16 mouse cellular contexts compared by ENCODE assay signal in the genomic region with DNA sequence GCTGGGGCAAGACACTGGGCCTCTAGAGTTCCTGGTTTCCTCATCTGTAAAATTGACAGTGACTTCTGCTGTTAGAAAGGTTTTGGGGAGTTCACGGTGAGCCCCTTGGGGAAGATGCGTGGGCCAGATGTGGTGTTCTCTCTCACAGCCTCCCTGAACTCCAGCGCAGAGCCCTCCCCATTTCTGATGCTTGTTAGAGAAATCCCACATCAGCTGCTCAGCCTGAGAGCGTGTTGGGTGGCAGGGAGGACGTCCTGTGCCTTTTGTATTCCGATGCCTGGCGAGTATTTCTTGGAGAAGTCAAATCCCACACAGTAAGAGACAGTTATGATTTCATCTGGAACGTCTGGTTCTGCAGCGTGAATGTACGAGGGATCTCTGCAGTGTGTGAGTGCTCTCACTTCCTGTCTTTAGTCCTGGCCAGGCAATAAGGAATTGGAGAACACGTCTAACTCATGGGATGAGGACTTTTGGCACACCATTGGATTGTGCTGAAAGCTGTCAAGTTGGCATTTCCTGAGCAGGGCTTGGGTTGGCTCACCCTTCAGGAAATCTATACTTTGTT.
DNase-seq lines count a peak whose midpoint lies in the region; ATAC-seq and TF ChIP-seq lines count a peak whose summit lies in the region.
"Had no signal": no experiment of that assay in that cellular context is flagged by ENCODE, and none has a peak within 500 bp of the region (broad histone marks: within the 10 kb centered on the region; RNA-seq: fewer than 3 reads in every experiment).

No protein-coding gene starts in this region.

- TF ChIP-seq EP300 in lung, postnatal 0 days (IDR thresholded peaks at IDR 0.05) = peak; percentile 47; the same call in 1 of the 2 replicates

- 0 out of 2 replicates have a peak, but pooled peaks have one; percentile 41 for ATAC-seq in heart, embryonic 15.5 days (replicated peaks; ENCODE audit: insufficient number of reproducible peaks, insufficient read depth, low FRiP score, low read depth)
- peak; percentile 55 for ATAC-seq in lung, postnatal 0 days
- no peak for ATAC-seq in stomach, embryonic 16.5 days (ENCODE audit: insufficient read depth, low FRiP score)
- no peak for ATAC-seq in forebrain, embryonic 15.5 days (replicated peaks)
- ATAC-seq: intestine, embryonic 16.5 days had no signal

- TF ChIP-seq CTCF in lung, postnatal 0 days (IDR thresholded peaks at IDR 0.05) = no peak

- H3K27ac ChIP-seq in heart, embryonic 15.5 days = no peak overlapping the region
- H3K27ac ChIP-seq in lung, postnatal 0 days (ENCODE audit: low read length) = peak overlapping the region; percentile 28
- H3K27ac ChIP-seq in stomach, embryonic 16.5 days (ENCODE audit: low read length) = peak overlapping the region; percentile 43; the same call in 1 of the 2 replicates
- H3K27ac ChIP-seq in forebrain, embryonic 15.5 days (replicated peaks) = no peak overlapping the region
- H3K27ac ChIP-seq: hindbrain, embryonic 13.5 days; liver, embryonic 14.5 days had no signal

- 63% methylated on average over 11 of the region's 11 CpGs for WGBS in heart, embryonic 15.5 days
- WGBS in lung, postnatal 0 days = 52% methylated on average over 11 of the region's 11 CpGs
- WGBS in stomach, embryonic 16.5 days = 55% methylated on average over 11 of the region's 11 CpGs
- WGBS in forebrain, embryonic 15.5 days = 86% methylated on average over 11 of the region's 11 CpGs

- H3K27me3 ChIP-seq in heart, embryonic 15.5 days = no peaks in the 10 kb centered on the region
- no peaks in the 10 kb centered on the region for H3K27me3 ChIP-seq in lung, postnatal 0 days (replicated peaks; ENCODE audit: insufficient read depth, low read length)
- no peaks in the 10 kb centered on the region for H3K27me3 ChIP-seq in stomach, embryonic 16.5 days (ENCODE audit: control insufficient read depth, insufficient read depth, low read length)
- H3K27me3 ChIP-seq in forebrain, embryonic 15.5 days = no peaks in the 10 kb centered on the region
- H3K27me3 ChIP-seq: hindbrain, embryonic 13.5 days had no signal

- no peak overlapping the region for H3K4me2 ChIP-seq in heart, embryonic 15.5 days
- no peak overlapping the region for H3K4me2 ChIP-seq in lung, postnatal 0 days (replicated peaks; ENCODE audit: low read depth, low read length)
- H3K4me2 ChIP-seq in stomach, embryonic 16.5 days (ENCODE audit: low read depth, low read length) = no peak overlapping the region
- H3K4me2 ChIP-seq in forebrain, embryonic 15.5 days (replicated peaks) = no peak overlapping the region
- H3K4me2 ChIP-seq: hindbrain, embryonic 13.5 days had no signal

- no peaks in the 10 kb centered on the region for H3K9me3 ChIP-seq in heart, embryonic 15.5 days (replicated peaks)
- H3K9me3 ChIP-seq in lung, postnatal 0 days (ENCODE audit: low read length) = no peaks in the 10 kb centered on the region
- no peaks in the 10 kb centered on the region for H3K9me3 ChIP-seq in stomach, embryonic 16.5 days (replicated peaks; ENCODE audit: control insufficient read depth, low read length)
- H3K9me3 ChIP-seq in forebrain, embryonic 15.5 days = no peaks in the 10 kb centered on the region
- H3K9me3 ChIP-seq: hindbrain, embryonic 13.5 days had no signal

- no peak overlapping the region for H3K4me3 ChIP-seq in heart, embryonic 15.5 days
- H3K4me3 ChIP-seq in lung, postnatal 0 days (ENCODE audit: low read depth, low read length) = no peak overlapping the region
- no peak overlapping the region for H3K4me3 ChIP-seq in stomach, embryonic 16.5 days (replicated peaks; ENCODE audit: low read length)
- H3K4me3 ChIP-seq in forebrain, embryonic 15.5 days = no peak overlapping the region
- H3K4me3 ChIP-seq: hindbrain, embryonic 13.5 days had no signal

- H3K36me3 ChIP-seq in heart, embryonic 15.5 days = no peaks in the 10 kb centered on the region
- no peaks in the 10 kb centered on the region for H3K36me3 ChIP-seq in lung, postnatal 0 days (ENCODE audit: insufficient read depth, low read length)
- H3K36me3 ChIP-seq in stomach, embryonic 16.5 days (ENCODE audit: control insufficient read depth, insufficient read depth, low read length) = no peaks in the 10 kb centered on the region
- no peaks in the 10 kb centered on the region for H3K36me3 ChIP-seq in forebrain, embryonic 15.5 days
- H3K36me3 ChIP-seq: G1E; hindbrain, embryonic 13.5 days had no signal

- DNase-seq in heart, postnatal 4 days = no peak
- peak; percentile 31 for DNase-seq in lung, postnatal 0 days (ENCODE audit: low spot score)
- DNase-seq in lung, adult 18-20 months = no peak
- peak; percentile 16 for DNase-seq in gastrocnemius, postnatal 14 days
- DNase-seq: adrenal gland, adult 8-10 months; cerebellum, adult 18-20 months; kidney, postnatal 4 days; midbrain, embryonic 14.5 days; thymus, postnatal 4 days had no signal

- H3K4me1 ChIP-seq in heart, embryonic 15.5 days (replicated peaks) = peaks cover 20% of the 10 kb centered on the region
- H3K4me1 ChIP-seq in lung, postnatal 0 days (ENCODE audit: insufficient read depth, low read depth, low read length) = peaks cover 4% of the 10 kb centered on the region; the same call in 1 of the 2 replicates
- peaks cover 7% of the 10 kb centered on the region; the same call in 1 of the 2 replicates for H3K4me1 ChIP-seq in stomach, embryonic 16.5 days (ENCODE audit: control insufficient read depth, insufficient read depth, low read length)
- H3K4me1 ChIP-seq in forebrain, embryonic 15.5 days = no peaks in the 10 kb centered on the region
- H3K4me1 ChIP-seq: hindbrain, embryonic 13.5 days had no signal

- H3K9ac ChIP-seq in heart, embryonic 15.5 days = no peak overlapping the region
- no peak overlapping the region for H3K9ac ChIP-seq in lung, postnatal 0 days (replicated peaks; ENCODE audit: low read depth)
- no peak overlapping the region for H3K9ac ChIP-seq in stomach, embryonic 16.5 days (ENCODE audit: low read length)
- no peak overlapping the region for H3K9ac ChIP-seq in forebrain, embryonic 15.5 days (replicated peaks)
- H3K9ac ChIP-seq: hindbrain, embryonic 13.5 days; liver, embryonic 14.5 days had no signal

- intact Hi-C loops in gastrocnemius, postnatal 14 days (cut with DNase I; ENCODE audit: low total_unique reads) = loop anchor here (2.0 kb wide), 1 partner anchor 78 kb away; no protein-coding TSS in a partner anchor

Comparison
In these comparisons a context has a peak if more than half of its experiments do, and no peak if none do; other contexts are left out.
1. DNase-seq: peak in lung, postnatal 0 days (single experiment) and gastrocnemius, postnatal 14 days (single experiment); none in heart, postnatal 4 days (single experiment) and lung, adult 18-20 months (0 of 2).
2. ATAC-seq: peak in heart, embryonic 15.5 days (single experiment) and lung, postnatal 0 days (single experiment); none in stomach, embryonic 16.5 days (single experiment) and forebrain, embryonic 15.5 days (single experiment).
3. H3K27ac ChIP-seq: peak in lung, postnatal 0 days (single experiment) and stomach, embryonic 16.5 days (single experiment); none in heart, embryonic 15.5 days (single experiment) and forebrain, embryonic 15.5 days (single experiment).